Mouse (Mus musculus): ENCODE data around the gene Cbx7.

DNA sequence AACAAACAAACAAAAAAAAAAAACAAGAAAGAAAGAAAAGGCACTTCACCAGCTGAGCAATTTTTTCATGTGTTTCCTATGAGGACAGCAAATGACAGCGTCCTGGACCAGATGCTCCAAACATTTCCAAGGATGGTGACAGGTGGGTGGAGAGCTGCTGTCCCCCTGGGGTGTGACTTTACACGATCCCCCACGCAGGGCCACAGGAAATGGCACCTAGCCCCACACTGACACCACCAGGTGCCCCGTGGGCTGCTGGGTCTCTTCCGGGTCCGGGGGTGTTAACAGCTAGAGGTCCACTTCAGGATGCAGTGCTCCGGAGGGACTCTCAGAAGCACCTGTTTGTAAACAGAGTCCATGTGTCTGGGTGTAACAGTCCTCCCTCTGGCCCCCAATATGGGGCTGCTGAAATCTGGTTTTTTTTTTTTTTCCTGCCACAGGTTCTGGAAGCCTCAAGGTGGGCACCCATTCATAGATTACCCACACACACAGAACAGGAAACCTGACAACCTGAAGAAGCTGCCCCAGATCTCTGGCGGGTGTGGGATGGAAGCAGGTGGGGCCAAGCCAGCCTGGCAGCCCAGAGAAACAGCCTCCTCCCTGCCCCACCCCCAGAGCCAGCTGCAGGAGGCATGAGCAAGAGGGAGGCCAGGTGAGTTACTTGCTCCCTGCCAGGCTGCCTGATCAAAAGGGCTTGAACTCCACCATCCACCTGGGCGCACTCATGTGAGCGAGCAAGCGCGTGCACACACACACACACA is 38.7 kb upstream of the Cbx7 start:
- TF ChIP-seq POLR2A (IDR thresholded peaks at IDR 0.05; ENCODE audit: low read depth, low read length) = no peak
- no peak for TF ChIP-seq CTCF (IDR thresholded peaks at IDR 0.05; ENCODE audit: extremely low read depth, insufficient read length, insufficient replicate concordance, low read depth, low read length)

All from small intestine, adult 2 months (tissue).